In genomic region chr16:4679121-4680018, GRCm38 (mm10) we compare ENCODE assay signal across 8 mouse cellular contexts. TPM values are rescaled to one million over a fixed set of nuclear protein-coding genes. Genes with fewer than 3 reads are reported as not detected.
DNase-seq lines count a peak whose midpoint lies in the region; ATAC-seq lines count a peak whose summit lies in the region.

TSS of gene Coro7 (minus strand) at chr16:4679777.

- intact Hi-C loops in gastrocnemius, postnatal 14 days (cut with DNase I; ENCODE audit: low total_unique reads): no loop called here
- intact Hi-C loops in left cerebral cortex, postnatal 10 days (cut with DNase I): loop anchor here (5.0 kb wide), 1 partner anchor 108 kb away; no protein-coding TSS in a partner anchor

- DNase-seq in adrenal gland, adult (ENCODE audit: inconsistent age in 2 of 2, low spot score in 1 of 2): peak; percentile 93 to 96
- DNase-seq in embryo, embryonic 10.5 days (ENCODE audit: low spot score): peak; percentile 97
- peak; percentile 92 for DNase-seq in gastrocnemius, postnatal 14 days
- peak; percentile 86 to 94 for DNase-seq in left cerebral cortex, postnatal 10 days (ENCODE audit: extremely low spot score in 1 of 2, low spot score in 2 of 2)
- peak; percentile 87 for DNase-seq in right cerebral cortex, postnatal 25 days
- peak; percentile 79 to 90 for DNase-seq in urinary bladder, postnatal 4 days (ENCODE audit: low spot score in 2 of 2)

- ATAC-seq in inflammation-experienced regulatory T-cells, adult 6 months: peak; percentile 80
- peak; percentile 85 for ATAC-seq in megakaryocyte-erythroid progenitor cell, adult 5-6 weeks (replicated peaks; ENCODE audit: low FRiP score, low TSS enrichment, poor library complexity, severe bottlenecking)

RNA-seq across cellular contexts. Expression of gene Coro7, which starts in this region (rescaled TPM):
- total RNA-seq in gastrocnemius, postnatal 14 days (2021): 10 to 100 TPM; 13.9 to 17.8 TPM
- 100 to 1,000 TPM in 2 of 3 experiments, 10 to 100 TPM in 1; 94.9 to 137 (median 111) TPM for polyA plus RNA-seq in inflammation-experienced regulatory T-cells, adult 6 months (2017; shearing (Covaris generic))
- 100 to 1,000 TPM in 1 of 2 experiments, 10 to 100 TPM in 1; 84.6 to 108 TPM for total RNA-seq in left cerebral cortex, postnatal 10 days (2021)
- 48.2 and 78.5 TPM in 2 replicates for total RNA-seq in megakaryocyte-erythroid progenitor cell, adult 5-6 weeks (2014; fragmentation: Nextera tagmentation)
- 10.4 and 15.7 TPM in 2 replicates for total RNA-seq in megakaryocyte-erythroid progenitor cell, adult 5-6 weeks (2017)

Comparison
In these comparisons a context has a peak if more than half of its experiments do, and no peak if none do; other contexts are left out.
1. Peak in every context shown above with its lines: DNase-seq and ATAC-seq.